Mouse (Mus musculus): ENCODE data around the gene Ip6k1. TPM values are rescaled to one million over a fixed set of nuclear protein-coding genes. Genes with fewer than 3 reads are reported as not detected.
"Not testable (repeated sequence)": the region's sequence is repeated elsewhere in the genome, so short reads cannot be mapped to it uniquely, and the experiment has no call there.

Ip6k1 gene
- polyA plus RNA-seq, 1 experiment from 2014 or later, result 107 TPM

DNA sequence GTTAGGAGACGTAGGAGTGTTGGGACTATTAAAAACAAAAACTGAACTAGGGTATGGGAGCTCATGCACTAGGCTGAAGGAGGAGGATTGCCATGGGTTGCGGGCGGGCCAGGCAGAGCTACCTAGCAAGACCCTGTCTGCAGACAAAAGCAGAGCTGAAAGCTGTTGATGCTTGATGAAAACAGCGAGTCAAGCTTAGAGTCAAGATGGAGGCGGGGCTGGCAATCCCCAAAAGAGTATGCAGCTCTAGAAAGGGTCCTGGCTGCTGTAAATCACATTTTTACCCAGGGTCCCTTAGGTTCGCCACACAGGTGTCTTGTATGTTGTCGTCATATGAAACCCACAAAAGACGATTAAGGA lies 1.2 kb downstream of the Ip6k1 start:
- Histone ChIP-seq H3K4me1 (replicated peaks) (peaks cover 40% of the 10 kb centered on the region), H3K27me3 (no peaks in the 10 kb centered on the region), H3K36me3 (no peaks in the 10 kb centered on the region), H3K27ac (peak overlapping the region; percentile 97), H3K9ac (replicated peaks) (peak overlapping the region; percentile 98), H3K4me3 (replicated peaks) (peak overlapping the region; percentile 94), H3K9me3 (no peaks in the 10 kb centered on the region), H3K4me2 (replicated peaks) (peak overlapping the region; percentile 88)
- WGBS, result 16% methylated on average over 8 of the region's 8 CpGs
- no peak for ATAC-seq

DNA sequence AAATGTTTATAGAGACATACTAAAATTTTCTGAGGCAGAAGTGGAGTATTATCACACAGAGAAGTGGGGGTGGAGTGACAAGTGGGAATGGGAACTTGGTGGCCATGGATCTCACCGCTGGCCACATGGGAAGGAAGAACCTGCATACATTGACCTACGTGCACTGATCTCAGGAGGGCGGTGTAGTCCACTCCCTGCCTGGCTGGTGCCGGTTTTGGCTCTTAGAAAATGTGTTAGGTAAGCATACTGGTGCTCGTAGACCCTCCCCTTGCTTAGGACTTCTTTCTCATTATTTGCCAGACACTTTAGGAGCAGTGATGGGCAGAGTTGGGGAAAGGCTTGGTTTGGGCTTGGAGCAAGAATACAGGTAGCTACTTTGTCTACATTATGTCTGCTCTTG lies 5.7 kb downstream of the Ip6k1 start:
- Histone ChIP-seq H3K9ac (replicated peaks) (no peak overlapping the region), H3K36me3 (peaks cover 7% of the 10 kb centered on the region; the same call in 1 of the 2 replicates), H3K4me2 (replicated peaks) (no peak overlapping the region), H3K4me1 (replicated peaks) (peaks cover 33% of the 10 kb centered on the region), H3K27ac (no peak overlapping the region), H3K27me3 (no peaks in the 10 kb centered on the region), H3K9me3 (no peaks in the 10 kb centered on the region), H3K4me3 (replicated peaks) (no peak overlapping the region)
- 92% methylated on average over 5 of the region's 5 CpGs for WGBS
- ATAC-seq, result no peak

- Histone ChIP-seq H3K27me3 (no peaks in the 10 kb centered on the region), H3K27ac (no peak overlapping the region), H3K4me1 (replicated peaks) (peaks cover 12% of the 10 kb centered on the region), H3K4me2 (replicated peaks) (no peak overlapping the region), H3K4me3 (replicated peaks) (no peak overlapping the region), H3K36me3 (peaks cover 7% of the 10 kb centered on the region; the same call in 1 of the 2 replicates), H3K9me3 (no peaks in the 10 kb centered on the region), H3K9ac (replicated peaks) (no peak overlapping the region)
- no peak for ATAC-seq
Observed at GRCm38 (mm10) chr9:108010385-108010784, 8.1 kb downstream of the Ip6k1 start.

DNA sequence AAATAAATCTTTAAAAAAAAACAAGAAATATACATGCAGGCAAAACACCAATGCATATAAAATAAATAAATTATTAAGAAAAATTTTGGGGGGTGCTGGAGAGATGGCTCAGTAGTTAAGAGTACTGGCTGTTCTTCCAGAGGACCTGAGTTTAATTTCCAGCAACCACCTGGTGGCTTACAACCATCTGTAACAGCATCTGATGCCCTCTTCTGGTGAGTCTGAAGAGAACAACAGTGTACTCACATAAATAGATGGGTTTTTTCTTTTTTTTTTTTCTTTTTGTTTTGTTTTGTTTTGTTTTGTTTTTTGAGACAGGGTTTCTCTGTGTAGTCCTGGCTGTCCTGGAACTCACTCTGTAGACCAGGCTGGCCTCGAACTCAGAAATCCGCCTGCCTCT lies 11.3 kb downstream of the Ip6k1 start:
- WGBS, result 98% methylated on average over 2 of the region's 2 CpGs
- H3K4me1 ChIP-seq (replicated peaks); H3K9me3 ChIP-seq; H3K4me2 ChIP-seq (replicated peaks); H3K27ac ChIP-seq; H3K36me3 ChIP-seq; H3K4me3 ChIP-seq (replicated peaks); H3K9ac ChIP-seq (replicated peaks); H3K27me3 ChIP-seq; ATAC-seq: not testable (repeated sequence)

DNA sequence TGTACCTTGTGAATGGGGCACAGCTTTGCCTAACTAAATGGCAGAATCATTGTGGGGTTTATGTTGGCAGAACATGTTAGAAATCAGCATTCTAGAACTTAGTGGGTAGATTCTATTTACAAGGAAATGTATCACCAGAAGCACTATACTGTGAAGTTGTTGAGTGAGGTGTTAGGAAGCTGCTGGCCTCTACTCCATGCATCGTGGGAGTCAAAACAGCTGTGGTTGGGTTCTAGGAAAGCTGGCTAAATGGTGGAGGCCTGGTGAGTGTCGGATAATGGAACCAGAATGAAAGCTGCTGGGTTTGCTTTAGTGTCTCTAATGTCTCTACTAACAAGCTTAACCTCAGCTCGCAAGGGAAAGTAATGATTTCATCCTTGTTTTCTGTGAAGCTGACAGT lies 14.8 kb downstream of the Ip6k1 start:
- no peaks in the 10 kb centered on the region for H3K4me1 ChIP-seq (replicated peaks)
- H3K4me2 ChIP-seq (replicated peaks), result no peak overlapping the region
- H3K9me3 ChIP-seq, result no peaks in the 10 kb centered on the region
- WGBS, result 83% methylated on average over 3 of the region's 3 CpGs
- no peak overlapping the region for H3K27ac ChIP-seq
- H3K27me3 ChIP-seq, result no peaks in the 10 kb centered on the region
- H3K36me3 ChIP-seq, result peaks cover 7% of the 10 kb centered on the region; the same call in 1 of the 2 replicates
- no peak overlapping the region for H3K9ac ChIP-seq (replicated peaks)
- ATAC-seq, result no peak
- no peak overlapping the region for H3K4me3 ChIP-seq (replicated peaks)

DNA sequence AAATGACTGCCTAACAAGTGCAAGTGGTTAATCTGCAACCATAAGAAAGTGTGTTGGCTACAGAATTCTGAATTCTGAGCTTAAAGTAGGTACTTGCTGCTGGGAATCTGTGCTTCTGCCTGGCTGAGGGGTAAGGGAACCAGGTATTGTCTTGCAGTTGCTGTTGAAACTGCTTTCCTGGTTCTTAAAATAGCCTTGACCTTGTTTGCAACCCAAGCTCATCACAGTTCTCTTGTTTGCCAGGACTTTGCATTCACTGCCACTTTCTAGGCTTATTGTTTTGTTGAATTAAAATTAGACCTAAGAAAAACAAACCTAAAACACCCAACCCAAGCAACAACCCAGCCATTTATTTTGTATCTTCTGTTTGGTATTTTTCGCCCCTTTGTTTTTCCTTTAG lies 18.4 kb downstream of the Ip6k1 start:
- ATAC-seq, result no peak
- Histone ChIP-seq H3K9me3 (no peaks in the 10 kb centered on the region), H3K36me3 (peaks cover 20% of the 10 kb centered on the region), H3K4me1 (replicated peaks) (no peaks in the 10 kb centered on the region), H3K9ac (replicated peaks) (no peak overlapping the region), H3K27me3 (no peaks in the 10 kb centered on the region), H3K4me3 (replicated peaks) (no peak overlapping the region), H3K27ac (no peak overlapping the region), H3K4me2 (replicated peaks) (no peak overlapping the region)
- WGBS, result 96% methylated on average over 1 of the region's 1 CpGs

- no peak overlapping the region for H3K4me2 ChIP-seq (replicated peaks)
- no peak overlapping the region for H3K4me3 ChIP-seq (replicated peaks)
- ATAC-seq, result no peak
- 92% methylated on average over 3 of the region's 3 CpGs for WGBS
- no peaks in the 10 kb centered on the region for H3K4me1 ChIP-seq (replicated peaks)
- H3K27me3 ChIP-seq, result no peaks in the 10 kb centered on the region
- peaks cover 40% of the 10 kb centered on the region for H3K36me3 ChIP-seq
- no peaks in the 10 kb centered on the region for H3K9me3 ChIP-seq
- H3K9ac ChIP-seq (replicated peaks), result no peak overlapping the region
- no peak overlapping the region for H3K27ac ChIP-seq
Observed at GRCm38 (mm10) chr9:108023216-108023615, 20.9 kb downstream of the Ip6k1 start.

GRCm38 (mm10) chr9:108026584-108026983 lies 24.3 kb downstream of the Ip6k1 start:
- WGBS, result 93% methylated on average over 3 of the region's 3 CpGs
- H3K4me2 ChIP-seq (replicated peaks), result no peak overlapping the region
- no peaks in the 10 kb centered on the region for H3K9me3 ChIP-seq
- no peak overlapping the region for H3K27ac ChIP-seq
- H3K9ac ChIP-seq (replicated peaks), result no peak overlapping the region
- no peaks in the 10 kb centered on the region for H3K4me1 ChIP-seq (replicated peaks)
- peaks cover 54% of the 10 kb centered on the region for H3K36me3 ChIP-seq
- H3K4me3 ChIP-seq (replicated peaks), result no peak overlapping the region
- ATAC-seq, result no peak
- H3K27me3 ChIP-seq, result no peaks in the 10 kb centered on the region

GRCm38 (mm10) chr9:108027867-108028266 lies 25.6 kb downstream of the Ip6k1 start:
- Histone ChIP-seq H3K27me3 (no peaks in the 10 kb centered on the region), H3K4me2 (replicated peaks) (no peak overlapping the region), H3K4me1 (replicated peaks) (no peaks in the 10 kb centered on the region), H3K4me3 (replicated peaks) (no peak overlapping the region), H3K9ac (replicated peaks) (no peak overlapping the region), H3K27ac (no peak overlapping the region), H3K9me3 (no peaks in the 10 kb centered on the region), H3K36me3 (peaks cover 64% of the 10 kb centered on the region)
- ATAC-seq, result no peak
- 98% methylated on average over 3 of the region's 3 CpGs for WGBS

- H3K27me3 ChIP-seq, result no peaks in the 10 kb centered on the region
- H3K9me3 ChIP-seq, result no peaks in the 10 kb centered on the region
- no peak overlapping the region for H3K9ac ChIP-seq (replicated peaks)
- no peak overlapping the region for H3K27ac ChIP-seq
- 91% methylated on average over 5 of the region's 5 CpGs for WGBS
- H3K36me3 ChIP-seq, result peaks cover 64% of the 10 kb centered on the region
- H3K4me3 ChIP-seq (replicated peaks), result no peak overlapping the region
- H3K4me2 ChIP-seq (replicated peaks), result no peak overlapping the region
- no peaks in the 10 kb centered on the region for H3K4me1 ChIP-seq (replicated peaks)
- no peak for ATAC-seq
Observed at GRCm38 (mm10) chr9:108032126-108032525, 29.8 kb downstream of the Ip6k1 start.

GRCm38 (mm10) chr9:108035331-108036156 lies 33.2 kb downstream of the Ip6k1 start:
- Histone ChIP-seq H3K9ac (replicated peaks) (no peak overlapping the region), H3K4me2 (replicated peaks) (no peak overlapping the region), H3K4me3 (replicated peaks) (no peak overlapping the region), H3K4me1 (replicated peaks) (no peaks in the 10 kb centered on the region), H3K27me3 (no peaks in the 10 kb centered on the region), H3K27ac (no peak overlapping the region), H3K36me3 (peaks cover 66% of the 10 kb centered on the region), H3K9me3 (no peaks in the 10 kb centered on the region)
- ATAC-seq, result no peak
- WGBS, result 95% methylated on average over 2 of the region's 2 CpGs

DNA sequence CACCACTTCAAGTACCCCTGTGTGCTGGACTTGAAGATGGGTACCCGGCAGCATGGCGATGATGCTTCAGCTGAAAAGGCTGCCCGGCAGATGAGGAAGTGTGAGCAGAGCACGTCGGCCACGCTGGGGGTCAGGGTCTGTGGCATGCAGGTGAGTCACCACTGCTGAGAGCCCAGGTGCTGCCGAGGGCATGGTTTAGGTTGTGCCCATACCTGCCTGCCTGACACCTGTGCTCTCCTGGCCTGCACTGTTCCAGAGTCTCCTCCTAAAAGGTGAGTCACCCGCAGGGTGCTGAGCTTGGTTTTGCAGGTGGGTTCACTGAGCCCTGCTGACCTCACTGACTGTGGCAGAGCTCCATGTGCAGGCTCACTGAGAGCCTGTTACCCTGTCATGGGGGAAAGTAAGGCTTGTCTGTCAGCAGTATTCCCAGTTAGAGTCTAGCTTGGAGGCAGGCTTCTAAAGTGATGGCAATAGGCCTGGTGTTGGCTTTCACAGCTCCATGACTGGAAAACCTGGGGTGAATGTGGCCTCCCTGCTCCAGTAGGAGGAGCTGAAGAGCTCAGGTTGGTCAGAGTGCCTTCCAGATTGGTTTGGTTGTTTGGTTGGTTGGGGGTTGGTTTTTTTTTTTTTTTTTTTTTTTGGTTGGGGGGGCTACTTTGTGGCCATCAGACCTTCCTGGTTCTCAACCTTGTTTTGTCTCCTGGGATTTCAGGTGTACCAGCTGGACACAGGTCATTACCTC lies 42.6 kb downstream of the Ip6k1 start:
- WGBS, result 97% methylated on average over 8 of the region's 8 CpGs
- ATAC-seq, result no peak
- Histone ChIP-seq H3K9me3 (no peaks in the 10 kb centered on the region), H3K9ac (replicated peaks) (no peak overlapping the region), H3K36me3 (peaks cover 65% of the 10 kb centered on the region), H3K27me3 (no peaks in the 10 kb centered on the region), H3K27ac (no peak overlapping the region), H3K4me1 (replicated peaks) (peaks cover 17% of the 10 kb centered on the region), H3K4me3 (replicated peaks) (no peak overlapping the region), H3K4me2 (replicated peaks) (no peak overlapping the region)
